Mouse (Mus musculus) central nervous system, embryonic 14 days (tissue): ENCODE data around the gene Gm47841. TPM values are rescaled to one million over a fixed set of nuclear protein-coding genes. Genes with fewer than 3 reads are reported as not detected.

Experiments
- polyA plus RNA-seq: library from polyadenylated mRNA; depleted of rRNA; stranded (reverse); fragments of >200 nt; gene quantifications from 2 replicates; pipeline ENCODE4 v1.2.3, GENCODE M21; 2012; rRNA removed

Gene Gm47841
- polyA plus RNA-seq = 0.05 and 0.09 TPM in 2 replicates

GRCm38 (mm10) chr15:101047194-101047555, at the start of gene Gm47841:
TSS of gene Gm47841 (minus strand) at chr15:101047397.

GRCm38 (mm10) chr15:101077813-101078730, 30.9 kb upstream of the Gm47841 start, which contains the start of gene Fignl2:
TSS of gene Fignl2 (minus strand) at chr15:101078567.

Other genes starting within 250 kb of the Gm47841 start
- 30.2 and 31.7 TPM in 2 replicates for gene Scn8a, start 177.5 kb downstream of the Gm47841 start, polyA plus RNA-seq
- 1.6 and 2.2 TPM in 2 replicates for gene Fignl2, start 31.2 kb upstream of the Gm47841 start, polyA plus RNA-seq
- 0.04 TPM in 1 of 2 replicates, not detected in the other for gene Ankrd33, start 68.4 kb upstream of the Gm47841 start, polyA plus RNA-seq
- 9.7 and 12.0 TPM in 2 replicates for gene Acvrl1, start 81.1 kb upstream of the Gm47841 start, polyA plus RNA-seq
- 59.3 and 63.5 TPM in 2 replicates for gene Acvr1b, start 126.7 kb upstream of the Gm47841 start, polyA plus RNA-seq
- gene Grasp, start 176.8 kb upstream of the Gm47841 start, polyA plus RNA-seq = 4.9 and 8.8 TPM in 2 replicates
- 6.5 and 12.2 TPM in 2 replicates for gene Nr4a1, start 206.9 kb upstream of the Gm47841 start, polyA plus RNA-seq
- 65.1 and 67.8 TPM in 2 replicates for gene Atg101, start 236.9 kb upstream of the Gm47841 start, polyA plus RNA-seq
- 0.33 and 0.41 TPM in 2 replicates for gene 6030408B16Rik, start 245.8 kb upstream of the Gm47841 start, polyA plus RNA-seq